Mouse (Mus musculus): ENCODE measurements around the gene Lrfn3. TPM values are rescaled to one million over a fixed set of nuclear protein-coding genes. Genes with fewer than 3 reads are reported as not detected.

Gene Lrfn3
- polyA plus RNA-seq, 1 experiment: 2.4 TPM

- no peaks in the 10 kb centered on the region; the same call in 1 of the 2 replicates for H3K4me1 ChIP-seq (ENCODE audit: control insufficient read depth, insufficient read depth, insufficient read length, low read length)
- no peak overlapping the region for H3K4me3 ChIP-seq (ENCODE audit: insufficient read depth, low read depth, low read length)
- H3K27ac ChIP-seq (replicated peaks; ENCODE audit: low read depth, low read length): no peak overlapping the region
Observed at GRCm38 (mm10) chr7:30359276-30359865, 3.2 kb downstream of the Lrfn3 start.

- Histone ChIP-seq H3K4me1 (ENCODE audit: control insufficient read depth, insufficient read depth, insufficient read length, low read length) (no peaks in the 10 kb centered on the region; the same call in 1 of the 2 replicates), H3K27ac (replicated peaks; ENCODE audit: low read depth, low read length) (no peak overlapping the region), H3K4me3 (ENCODE audit: insufficient read depth, low read depth, low read length) (no peak overlapping the region)
Observed at GRCm38 (mm10) chr7:30358378-30359186, 4.0 kb downstream of the Lrfn3 start.

- no peaks in the 10 kb centered on the region; the same call in 1 of the 2 replicates for H3K4me1 ChIP-seq (ENCODE audit: control insufficient read depth, insufficient read depth, insufficient read length, low read length)
- H3K27ac ChIP-seq (replicated peaks; ENCODE audit: low read depth, low read length): no peak overlapping the region
- no peak overlapping the region for H3K4me3 ChIP-seq (ENCODE audit: insufficient read depth, low read depth, low read length)
Observed at GRCm38 (mm10) chr7:30354059-30354458, 8.5 kb downstream of the Lrfn3 start.

GRCm38 (mm10) chr7:30353279-30353822 is 9.2 kb downstream of the Lrfn3 start:
- H3K4me3 ChIP-seq (ENCODE audit: insufficient read depth, low read depth, low read length): no peak overlapping the region
- H3K27ac ChIP-seq (replicated peaks; ENCODE audit: low read depth, low read length): no peak overlapping the region
- no peaks in the 10 kb centered on the region; the same call in 1 of the 2 replicates for H3K4me1 ChIP-seq (ENCODE audit: control insufficient read depth, insufficient read depth, insufficient read length, low read length)

- Histone ChIP-seq H3K4me3 (ENCODE audit: insufficient read depth, low read depth, low read length) (no peak overlapping the region), H3K4me1 (ENCODE audit: control insufficient read depth, insufficient read depth, insufficient read length, low read length) (no peaks in the 10 kb centered on the region), H3K27ac (replicated peaks; ENCODE audit: low read depth, low read length) (no peak overlapping the region)
Observed at GRCm38 (mm10) chr7:30347828-30348227, 14.7 kb downstream of the Lrfn3 start.

- H3K4me3 ChIP-seq (ENCODE audit: insufficient read depth, low read depth, low read length): no peak overlapping the region
- no peak overlapping the region for H3K27ac ChIP-seq (replicated peaks; ENCODE audit: low read depth, low read length)
- no peaks in the 10 kb centered on the region for H3K4me1 ChIP-seq (ENCODE audit: control insufficient read depth, insufficient read depth, insufficient read length, low read length)
Observed at GRCm38 (mm10) chr7:30346635-30347379, 15.8 kb downstream of the Lrfn3 start.

GRCm38 (mm10) chr7:30339432-30340109 is 23.0 kb downstream of the Lrfn3 start:
- Histone ChIP-seq H3K27ac (replicated peaks; ENCODE audit: low read depth, low read length) (no peak overlapping the region), H3K4me1 (ENCODE audit: control insufficient read depth, insufficient read depth, insufficient read length, low read length) (no peaks in the 10 kb centered on the region), H3K4me3 (ENCODE audit: insufficient read depth, low read depth, low read length) (no peak overlapping the region)

- H3K4me3 ChIP-seq (ENCODE audit: insufficient read depth, low read depth, low read length): no peak overlapping the region
- no peak overlapping the region for H3K27ac ChIP-seq (replicated peaks; ENCODE audit: low read depth, low read length)
- H3K4me1 ChIP-seq (ENCODE audit: control insufficient read depth, insufficient read depth, insufficient read length, low read length): no peaks in the 10 kb centered on the region
Observed at GRCm38 (mm10) chr7:30336384-30336783, 26.2 kb downstream of the Lrfn3 start.

- no peak overlapping the region for H3K27ac ChIP-seq (replicated peaks; ENCODE audit: low read depth, low read length)
- H3K4me1 ChIP-seq (ENCODE audit: control insufficient read depth, insufficient read depth, insufficient read length, low read length): no peaks in the 10 kb centered on the region
- H3K4me3 ChIP-seq (ENCODE audit: insufficient read depth, low read depth, low read length): no peak overlapping the region
Observed at GRCm38 (mm10) chr7:30335688-30336087, 26.9 kb downstream of the Lrfn3 start.

- Histone ChIP-seq H3K4me1 (ENCODE audit: control insufficient read depth, insufficient read depth, insufficient read length, low read length) (no peaks in the 10 kb centered on the region), H3K27ac (replicated peaks; ENCODE audit: low read depth, low read length) (no peak overlapping the region), H3K4me3 (ENCODE audit: insufficient read depth, low read depth, low read length) (no peak overlapping the region)
Observed at GRCm38 (mm10) chr7:30334563-30334962, 28.0 kb downstream of the Lrfn3 start.

- Histone ChIP-seq H3K27ac (replicated peaks; ENCODE audit: low read depth, low read length) (no peak overlapping the region), H3K4me3 (ENCODE audit: insufficient read depth, low read depth, low read length) (no peak overlapping the region), H3K4me1 (ENCODE audit: control insufficient read depth, insufficient read depth, insufficient read length, low read length) (no peaks in the 10 kb centered on the region)
Observed at GRCm38 (mm10) chr7:30333436-30333835, 29.1 kb downstream of the Lrfn3 start.

- Histone ChIP-seq H3K4me3 (ENCODE audit: insufficient read depth, low read depth, low read length) (no peak overlapping the region), H3K27ac (replicated peaks; ENCODE audit: low read depth, low read length) (no peak overlapping the region), H3K4me1 (ENCODE audit: control insufficient read depth, insufficient read depth, insufficient read length, low read length) (no peaks in the 10 kb centered on the region)
Observed at GRCm38 (mm10) chr7:30332622-30333259, 29.8 kb downstream of the Lrfn3 start.

GRCm38 (mm10) chr7:30331887-30332286 is 30.7 kb downstream of the Lrfn3 start:
- H3K27ac ChIP-seq (replicated peaks; ENCODE audit: low read depth, low read length): no peak overlapping the region
- no peaks in the 10 kb centered on the region for H3K4me1 ChIP-seq (ENCODE audit: control insufficient read depth, insufficient read depth, insufficient read length, low read length)
- H3K4me3 ChIP-seq (ENCODE audit: insufficient read depth, low read depth, low read length): no peak overlapping the region

GRCm38 (mm10) chr7:30328379-30328778 is 34.2 kb downstream of the Lrfn3 start:
- Histone ChIP-seq H3K27ac (replicated peaks; ENCODE audit: low read depth, low read length) (no peak overlapping the region), H3K4me1 (ENCODE audit: control insufficient read depth, insufficient read depth, insufficient read length, low read length) (no peaks in the 10 kb centered on the region), H3K4me3 (ENCODE audit: insufficient read depth, low read depth, low read length) (no peak overlapping the region)
